Mouse (Mus musculus) liver, adult 2 months (tissue): ENCODE data around the gene Slc16a9.

Experiments
- CTCF ChIP-seq: fragments of 200-500 bp; IDR thresholded peaks from 2 replicates; pipeline ENCODE4 v1.5.1; 2011; ENCODE audit warnings: low read depth, low read length, control low read depth
- POLR2A ChIP-seq: fragments of 200-500 bp; IDR thresholded peaks from 2 replicates; pipeline ENCODE4 v1.6.1; 2011; ENCODE audit warnings: low read length, control low read depth; ENCODE audit not compliant: insufficient read depth; ENCODE audit errors: extremely low read depth

DNA sequence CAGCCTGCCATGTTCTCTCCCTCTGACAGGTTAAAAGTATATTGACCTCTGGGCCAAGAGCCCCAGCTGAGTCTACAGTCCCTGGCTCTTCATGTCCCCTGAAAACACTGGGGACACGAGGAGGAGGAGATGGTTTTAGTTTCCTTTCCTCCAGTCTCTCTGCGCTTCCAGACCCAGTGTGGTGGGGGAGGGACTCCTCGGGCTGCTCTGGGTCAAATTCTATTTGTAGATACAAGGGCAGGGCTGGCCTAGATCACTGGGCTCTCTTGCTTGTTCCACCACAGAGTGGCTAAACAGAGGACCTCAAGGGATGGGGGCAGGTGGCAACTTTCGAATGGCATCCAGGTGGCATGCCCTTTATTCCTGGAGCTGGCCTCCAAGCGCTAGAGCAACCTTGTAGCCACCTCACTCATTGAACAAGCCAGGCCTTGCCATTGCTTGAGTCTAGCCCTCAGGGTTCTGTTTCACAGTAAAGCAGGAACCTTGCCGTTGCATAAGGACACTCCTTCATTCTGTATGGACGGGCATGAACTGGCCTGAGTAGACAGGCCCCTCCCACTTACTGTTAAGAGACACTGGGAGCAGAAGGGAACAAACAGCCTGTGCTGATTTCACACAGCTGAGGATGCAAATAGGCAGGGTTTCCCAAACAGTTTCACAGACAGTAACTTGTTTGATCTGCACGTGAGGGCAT, 2.0 kb upstream of the Slc16a9 start:
- no peak for TF ChIP-seq CTCF
- no peak for TF ChIP-seq POLR2A
